Mouse (Mus musculus) CH12.LX (cell line): Measurements from ENCODE around the gene Olfr979. TPM values are rescaled to one million over a fixed set of nuclear protein-coding genes. Genes with fewer than 3 reads are reported as not detected.

Experiments used
- DNase-seq: peaks from one replicate; pipeline ENCODE4 v3.0.0-alpha.2; 2013; ENCODE audit errors: extremely low read depth
- H3K27ac ChIP-seq: 2 replicates; pipeline ENCODE4 v1.5.1; 2012; ENCODE audit warnings: low read depth, mild to moderate bottlenecking, control low read depth, moderate library complexity; ENCODE audit not compliant: insufficient read depth
- H3K27me3 ChIP-seq: replicated peaks from 2 replicates; pipeline ENCODE3; 2012; ENCODE audit warnings: inconsistent platforms
- H3K36me3 ChIP-seq, 2 experiments: replicated peaks in 1 of 2; 2 replicates each; pipeline versions ENCODE3 to v1.6.1; 2012; ENCODE audit warnings: inconsistent platforms in 1 of 2, low read length in 1 of 2, mild to moderate bottlenecking in 1 of 2, mixed read lengths in 1 of 2, moderate library complexity in 1 of 2; ENCODE audit not compliant: control insufficient read depth in 1 of 2, insufficient read depth in 1 of 2
- H3K4me1 ChIP-seq, 2 experiments: 2 replicates each; pipeline ENCODE4 v1.6.1; 2012; ENCODE audit warnings: inconsistent platforms in 1 of 2, moderate library complexity in 1 of 2; ENCODE audit not compliant: insufficient read depth in 2 of 2, control insufficient read depth in 1 of 2
- H3K4me2 ChIP-seq: 2 replicates; pipeline ENCODE4 v1.6.1; 2012; ENCODE audit warnings: low read depth, mild to moderate bottlenecking, control low read depth; ENCODE audit not compliant: poor library complexity, insufficient read depth, severe bottlenecking
- H3K4me3 ChIP-seq, 3 experiments: fragments of 150-350 bp in 1 of 3; sonication (generic) in 1 of 3; replicated peaks in 1 of 3; 2 replicates each; pipeline versions ENCODE3 to v1.5.1; 2011 to 2012; ENCODE audit warnings: low read depth in 2 of 3, low read length in 2 of 3, mild to moderate bottlenecking in 2 of 3, moderate library complexity in 2 of 3, control low read depth in 1 of 3, improper control_type of control experiment in 1 of 3, inconsistent platforms in 1 of 3, mixed read lengths in 1 of 3; ENCODE audit not compliant: poor library complexity in 1 of 3
- H3K79me2 ChIP-seq: replicated peaks from 2 replicates; pipeline ENCODE4 v1.6.1; 2012; ENCODE audit warnings: mild to moderate bottlenecking, moderate library complexity; ENCODE audit not compliant: control insufficient read depth, poor library complexity, insufficient read depth, severe bottlenecking; ENCODE audit errors: extremely low read depth
- H3K9ac ChIP-seq: 2 replicates; pipeline ENCODE4 v1.6.1; 2012; ENCODE audit warnings: low read depth, mild to moderate bottlenecking, control low read depth, moderate library complexity; ENCODE audit not compliant: insufficient read depth
- H3K9me3 ChIP-seq: replicated peaks from 2 replicates; pipeline ENCODE3; 2012; ENCODE audit warnings: low read length, inconsistent platforms, mixed read lengths
- CHD1 ChIP-seq: IDR thresholded peaks from 2 replicates; pipeline ENCODE4 v1.6.1; 2012; ENCODE audit warnings: low read depth, low read length, improper control_type of control experiment, inconsistent platforms
- CTCF ChIP-seq, 2 experiments: IDR thresholded peaks in 1 of 2; conservative IDR thresholded peaks in 1 of 2; 2 replicates each; pipeline ENCODE4 v1.5.1; 2011 to 2012; ENCODE audit warnings: low read depth in 2 of 2, low read length in 2 of 2, improper control_type of control experiment in 1 of 2, inconsistent platforms in 1 of 2, mild to moderate bottlenecking in 1 of 2, moderate library complexity in 1 of 2
- E2F4 ChIP-seq: IDR thresholded peaks from 2 replicates; pipeline ENCODE4 v1.6.1; 2011; ENCODE audit warnings: low read depth, low read length, improper control_type of control experiment; ENCODE audit not compliant: insufficient replicate concordance
- ETS1 ChIP-seq: conservative IDR thresholded peaks from 2 replicates; pipeline ENCODE4 v1.6.1; 2012; ENCODE audit warnings: low read depth, mild to moderate bottlenecking, inconsistent platforms, low read length, improper control_type of control experiment, moderate library complexity
- GABPA ChIP-seq: IDR thresholded peaks from 2 replicates; pipeline ENCODE4 v1.6.1; 2012; ENCODE audit warnings: low read depth, low read length, improper control_type of control experiment, inconsistent platforms; ENCODE audit not compliant: insufficient replicate concordance
- HCFC1 ChIP-seq: IDR thresholded peaks from 2 replicates; pipeline ENCODE4 v1.6.1; 2012; ENCODE audit warnings: low read depth, mild to moderate bottlenecking, inconsistent platforms, low read length, improper control_type of control experiment
- IRF4 ChIP-seq: IDR thresholded peaks from 2 replicates; pipeline ENCODE4 v1.6.1; 2014; ENCODE audit warnings: low read depth, mild to moderate bottlenecking, inconsistent platforms, low read length, improper control_type of control experiment
- JUN ChIP-seq: IDR thresholded peaks from 2 replicates; pipeline ENCODE4 v1.6.1; 2011; ENCODE audit warnings: low read depth, mild to moderate bottlenecking, low read length, improper control_type of control experiment, moderate library complexity; ENCODE audit not compliant: insufficient read depth
- KAT2A ChIP-seq: IDR thresholded peaks from 2 replicates; pipeline ENCODE4 v1.6.1; 2012; ENCODE audit warnings: low read length, improper control_type of control experiment, inconsistent platforms; ENCODE audit not compliant: insufficient replicate concordance
- MAFK ChIP-seq: IDR thresholded peaks from 2 replicates; pipeline ENCODE4 v1.6.1; 2011; ENCODE audit warnings: low read length, improper control_type of control experiment; ENCODE audit not compliant: insufficient replicate concordance
- MEF2A ChIP-seq: IDR thresholded peaks from 2 replicates; pipeline ENCODE4 v1.6.1; 2014; ENCODE audit warnings: low read depth, mild to moderate bottlenecking, inconsistent platforms, low read length, improper control_type of control experiment, borderline replicate concordance
- MYC ChIP-seq: IDR thresholded peaks from 2 replicates; pipeline ENCODE4 v1.6.1; 2011; ENCODE audit warnings: low read depth, mild to moderate bottlenecking, improper control_type of control experiment, low read length
- NELFE ChIP-seq: IDR thresholded peaks from 2 replicates; pipeline ENCODE4 v1.6.1; 2011; ENCODE audit warnings: low read depth, low read length, improper control_type of control experiment
- NRF1 ChIP-seq: IDR thresholded peaks from 2 replicates; pipeline ENCODE4 v1.6.1; 2014; ENCODE audit warnings: low read depth, mild to moderate bottlenecking, inconsistent platforms, low read length, improper control_type of control experiment, moderate library complexity
- POLR2A ChIP-seq: IDR thresholded peaks from 2 replicates; pipeline ENCODE4 v1.6.1; 2011; ENCODE audit warnings: low read depth, mild to moderate bottlenecking, improper control_type of control experiment, low read length
- RCOR1 ChIP-seq: conservative IDR thresholded peaks from 2 replicates; pipeline ENCODE4 v1.6.1; 2012; ENCODE audit warnings: low read depth, mild to moderate bottlenecking, inconsistent platforms, low read length, improper control_type of control experiment
- SIN3A ChIP-seq: IDR thresholded peaks from 2 replicates; pipeline ENCODE4 v1.6.1; 2012; ENCODE audit warnings: low read length, improper control_type of control experiment, inconsistent platforms
- SMC3 ChIP-seq: IDR thresholded peaks from 2 replicates; pipeline ENCODE4 v1.6.1; 2011; ENCODE audit warnings: low read depth, low read length, improper control_type of control experiment
- TBP ChIP-seq: conservative IDR thresholded peaks from 2 replicates; pipeline ENCODE4 v1.6.1; 2011; ENCODE audit warnings: low read depth, low read length, improper control_type of control experiment
- TCF12 ChIP-seq: IDR thresholded peaks from 2 replicates; pipeline ENCODE4 v1.6.1; 2014; ENCODE audit warnings: low read depth, mild to moderate bottlenecking, inconsistent platforms, low read length, improper control_type of control experiment
- UBTF ChIP-seq: IDR thresholded peaks from 2 replicates; pipeline ENCODE4 v1.6.1; 2012; ENCODE audit warnings: low read depth, mild to moderate bottlenecking, inconsistent platforms, low read length, improper control_type of control experiment, moderate library complexity
- USF1 ChIP-seq: IDR thresholded peaks from 2 replicates; pipeline ENCODE4 v1.6.1; 2014; ENCODE audit warnings: low read depth, mild to moderate bottlenecking, inconsistent platforms, low read length, improper control_type of control experiment
- ZMIZ1 ChIP-seq: IDR thresholded peaks from 2 replicates; pipeline ENCODE4 v1.6.1; 2012; ENCODE audit warnings: low read depth, mild to moderate bottlenecking, inconsistent platforms, low read length, improper control_type of control experiment
- ZNF384 ChIP-seq: IDR thresholded peaks from 2 replicates; pipeline ENCODE4 v1.6.1; 2012; ENCODE audit warnings: low read depth, low read length, improper control_type of control experiment, inconsistent platforms
- dilution Hi-C: fragments of 300-500 bp; cut with MboI; formaldehyde crosslinking; loops from 2 replicates; pipeline ENCODE4 v1.14.3; 2020; ENCODE audit warnings: low sequenced_read_pairs; ENCODE audit not compliant: extremely low pct_unique_long_range_greater_than_20kb, extremely low pct_ligation_motif_present
- in situ Hi-C: fragments of 300-500 bp; cut with MboI; formaldehyde crosslinking; loops from 3 replicates; pipeline ENCODE4 v1.14.3; 2019; ENCODE audit warnings: low sequenced_read_pairs, low pct_ligation_motif_present, low pct_unique_long_range_greater_than_20kb, mixed read lengths
- polyA plus RNA-seq: library from polyadenylated mRNA; unstranded; fragments of >175 nt; gene quantifications from 2 replicates; pipeline ENCODE4 v1.2.1, GENCODE M21; 2012; ENCODE audit warnings: low read depth; ENCODE audit not compliant: insufficient read length
- total RNA-seq, 2 experiments: library from RNA; depleted of rRNA; stranded (reverse); fragments of 300-350 nt in 1 of 2; fragments of >200 nt in 1 of 2; gene quantifications; 2 replicates each; pipeline ENCODE4 v1.2.3; 2012 to 2014

The Olfr979 gene
- total and polyA plus RNA-seq, 3 experiments: not detected

- Histone ChIP-seq H3K9me3 (no peaks in the 10 kb centered on the region), H3K9ac (no peak within 1 kb of the TSS), H3K27ac (no peak within 1 kb of the TSS), H3K27me3 (no peaks in the 10 kb centered on the region), H3K4me1 (no peaks in the 10 kb centered on the region), H3K4me2 (no peak within 1 kb of the TSS), H3K4me3 (no peak within 1 kb of the TSS), H3K79me2 (no peaks in the 10 kb centered on the region), H3K36me3 (no peaks in the 10 kb centered on the region)
- no peak for TF ChIP-seq UBTF
- no peak for TF ChIP-seq CTCF (conservative IDR thresholded peaks at IDR 0.05 in 1 of 2, IDR thresholded peaks at IDR 0.05 in 1 of 2; ENCODE audit: low read depth in 2 of 2, low read length in 2 of 2)
- no peak for TF ChIP-seq SMC3
- no peak for TF ChIP-seq TBP
- TF ChIP-seq RCOR1: no peak
- TF ChIP-seq KAT2A: no peak
- TF ChIP-seq IRF4: no peak
- TF ChIP-seq ZMIZ1: no peak
- TF ChIP-seq SIN3A: no peak
- no peak for TF ChIP-seq MYC
- no peak for TF ChIP-seq NELFE
- TF ChIP-seq MEF2A: no peak
- no peak for TF ChIP-seq NRF1
- TF ChIP-seq E2F4: no peak
- TF ChIP-seq USF1: no peak
- no peak for TF ChIP-seq JUN
- TF ChIP-seq MAFK: no peak
- no peak for TF ChIP-seq GABPA
- no peak for TF ChIP-seq HCFC1
- no peak for TF ChIP-seq ETS1
- dilution Hi-C loops (no loop called here), in situ Hi-C loops (no loop called here)
- no peak for DNase-seq
Measured at GRCm38 (mm10) chr9:40021164-40021563, 17.9 kb upstream of the Olfr979 start, which contains the start of gene Olfr981. Olfr981 (plus strand) TSS chr9:40021464.

- dilution Hi-C loops: no loop called here
- Histone ChIP-seq H3K79me2 (no peaks in the 10 kb centered on the region), H3K9me3 (no peaks in the 10 kb centered on the region), H3K4me3 (no peak within 1 kb of the TSS), H3K27me3 (no peaks in the 10 kb centered on the region), H3K27ac (no peak within 1 kb of the TSS), H3K36me3 (no peaks in the 10 kb centered on the region), H3K9ac (no peak within 1 kb of the TSS), H3K4me2 (no peak within 1 kb of the TSS), H3K4me1 (no peaks in the 10 kb centered on the region)
- DNase-seq: no peak
- in situ Hi-C loops: no loop called here
- no peak for TF ChIP-seq TCF12
- TF ChIP-seq JUN: no peak
- TF ChIP-seq USF1: no peak
- no peak for TF ChIP-seq CHD1
- TF ChIP-seq ZNF384: no peak
- no peak for TF ChIP-seq POLR2A
- TF ChIP-seq MYC: no peak
- TF ChIP-seq KAT2A: no peak
Measured at GRCm38 (mm10) chr9:40009482-40009881, 6.2 kb upstream of the Olfr979 start, which contains the start of gene Olfr980. Olfr980 (minus strand) TSS chr9:40009582.
